Mouse (Mus musculus) ES-E14 (cell line): ENCODE results near the gene Gnai3.

Source experiments
- CHD2 ChIP-seq: IDR thresholded peaks from 2 replicates; pipeline ENCODE4 v1.6.1; 2014; ENCODE audit warnings: mild to moderate bottlenecking, low read depth, low read length, inconsistent platforms
- HCFC1 ChIP-seq: IDR thresholded peaks from 2 replicates; pipeline ENCODE4 v1.6.1; 2012; ENCODE audit warnings: low read length, inconsistent platforms, borderline replicate concordance; ENCODE audit not compliant: insufficient read depth
- MAFK ChIP-seq: IDR thresholded peaks from 2 replicates; pipeline ENCODE4 v1.6.1; 2014; ENCODE audit warnings: mild to moderate bottlenecking, low read depth, low read length, inconsistent platforms; ENCODE audit not compliant: insufficient read depth
- ZC3H11A ChIP-seq: IDR thresholded peaks from 2 replicates; pipeline ENCODE4 v1.6.1; 2012; ENCODE audit warnings: low read depth, mild to moderate bottlenecking, inconsistent platforms, low read length, borderline replicate concordance
- ZNF384 ChIP-seq: IDR thresholded peaks from 2 replicates; pipeline ENCODE4 v1.6.1; 2012; ENCODE audit warnings: low read depth, low read length, inconsistent platforms

DNA sequence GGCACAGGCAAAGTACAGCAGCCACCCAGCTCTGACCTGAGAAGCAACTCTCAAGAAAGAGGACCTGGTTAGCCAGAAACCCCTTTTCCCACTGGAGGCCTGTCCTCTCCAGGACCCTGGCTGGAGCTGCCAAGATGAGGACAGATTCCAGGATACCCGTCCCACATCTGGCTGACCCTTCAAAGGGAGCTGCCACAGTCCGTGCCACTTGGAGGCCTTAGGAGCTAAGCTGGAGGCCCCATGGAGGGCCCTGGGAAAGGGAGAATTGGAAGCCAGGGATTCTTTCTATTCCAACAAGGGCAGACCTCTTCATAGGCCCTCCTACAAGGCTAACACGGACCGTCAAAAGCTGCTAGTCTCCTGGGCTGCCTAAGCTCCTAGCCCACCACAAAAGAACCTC is 64.3 kb downstream of the Gnai3 start:
- TF ChIP-seq MAFK, result no peak
- no peak for TF ChIP-seq ZC3H11A
- TF ChIP-seq CHD2, result no peak
- no peak for TF ChIP-seq HCFC1
- TF ChIP-seq ZNF384, result no peak
